Mouse (Mus musculus) kidney, embryonic 14.5 days (tissue): Measurements from ENCODE around the gene Spcs1. TPM values are rescaled to one million over a fixed set of nuclear protein-coding genes. Genes with fewer than 3 reads are reported as not detected.
A peak's percentile ranks its signal among the peaks of the same experiment; 100 is the strongest.

ENCODE experiments used
- ATAC-seq: fragments of 200-750 bp; cut with Nextera tagmentation; 2 replicates; pipeline ENCODE4 v1.8.0; 2017; ENCODE audit warnings: moderate number of reproducible peaks, mild to moderate bottlenecking, moderate TSS enrichment, moderate library complexity; ENCODE audit not compliant: low FRiP score, low TSS enrichment
- H3K27ac ChIP-seq: fragments of 300-500 bp; sonication (generic); 2 replicates; pipeline ENCODE4 v1.5.1; 2014; ENCODE audit warnings: low read depth, mild to moderate bottlenecking, low read length, moderate library complexity, mixed read lengths
- H3K27me3 ChIP-seq: fragments of 300-500 bp; sonication (generic); 2 replicates; pipeline ENCODE4 v1.6.1; 2014; ENCODE audit warnings: mild to moderate bottlenecking, low read length; ENCODE audit not compliant: control insufficient read depth, insufficient read depth
- H3K36me3 ChIP-seq: fragments of 300-500 bp; sonication (generic); 2 replicates; pipeline ENCODE4 v1.6.1; 2014; ENCODE audit warnings: low read length, mixed read lengths; ENCODE audit not compliant: control insufficient read depth, insufficient read depth
- H3K4me1 ChIP-seq: fragments of 300-500 bp; sonication (generic); 2 replicates; pipeline ENCODE4 v1.6.1; 2014; ENCODE audit warnings: low read length, mixed read lengths; ENCODE audit not compliant: control insufficient read depth, insufficient read depth
- H3K4me2 ChIP-seq: fragments of 300-500 bp; sonication (generic); replicated peaks from 2 replicates; pipeline ENCODE4 v1.6.1; 2014; ENCODE audit warnings: low read depth, mild to moderate bottlenecking, low read length
- H3K4me3 ChIP-seq: fragments of 300-500 bp; sonication (generic); 2 replicates; pipeline ENCODE4 v1.5.1; 2014; ENCODE audit warnings: mild to moderate bottlenecking, low read length
- H3K9ac ChIP-seq: fragments of 300-500 bp; sonication (generic); 2 replicates; pipeline ENCODE4 v1.6.1; 2014; ENCODE audit warnings: low read depth, mild to moderate bottlenecking, low read length, moderate library complexity
- H3K9me3 ChIP-seq: fragments of 300-500 bp; sonication (generic); 2 replicates; pipeline ENCODE4 v1.6.1; 2016; ENCODE audit warnings: low read length; ENCODE audit not compliant: control insufficient read depth
- WGBS: fragments of 180-500 bp; shearing (Covaris S2); extraction: QIAGEN DNeasy Blood & Tissue Kit; methylation state at CpG from one replicate; pipeline ENCODE4 v1.1.7; 2014; 5-methylcytosine and 5-hydroxymethylcytosine counted together
- polyA plus RNA-seq: library from polyadenylated mRNA; unstranded; fragments of >200 nt; fragmentation: Nextera tagmentation; extraction: Ambion mirVana; gene quantifications from 2 replicates; pipeline ENCODE4 v1.2.1, GENCODE M21; 2014

Gene Spcs1
- polyA plus RNA-seq, 1 experiment from 2014 or later = 350 TPM

DNA sequence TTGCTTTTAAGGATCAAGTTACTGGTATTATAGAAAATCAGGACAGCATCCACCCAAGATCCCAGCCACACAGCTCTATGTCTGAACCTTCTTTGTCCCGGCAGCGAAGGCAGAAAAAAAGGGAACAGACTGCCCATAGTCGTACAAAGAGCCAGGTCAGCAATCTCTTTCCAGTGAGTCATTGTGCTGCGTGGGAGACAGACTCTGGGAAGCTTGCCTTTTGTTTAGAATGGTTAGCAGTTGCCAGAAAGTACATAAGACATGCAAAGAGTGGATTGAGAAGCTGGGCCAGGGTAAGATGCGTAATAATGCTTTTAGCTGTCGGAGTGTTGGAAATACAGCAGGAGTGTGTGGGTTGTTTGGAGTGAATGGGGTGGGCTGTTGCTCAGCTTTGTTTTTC, 27.3 kb downstream of the Spcs1 start:
- Histone ChIP-seq H3K27me3 (no peaks in the 10 kb centered on the region), H3K9me3 (no peaks in the 10 kb centered on the region), H3K9ac (no peak overlapping the region), H3K27ac (no peak overlapping the region), H3K4me1 (no peaks in the 10 kb centered on the region), H3K4me2 (no peak overlapping the region), H3K4me3 (no peak overlapping the region), H3K36me3 (peaks cover 19% of the 10 kb centered on the region)
- ATAC-seq = no peak
- WGBS = 80% methylated on average over 6 of the region's 6 CpGs

DNA sequence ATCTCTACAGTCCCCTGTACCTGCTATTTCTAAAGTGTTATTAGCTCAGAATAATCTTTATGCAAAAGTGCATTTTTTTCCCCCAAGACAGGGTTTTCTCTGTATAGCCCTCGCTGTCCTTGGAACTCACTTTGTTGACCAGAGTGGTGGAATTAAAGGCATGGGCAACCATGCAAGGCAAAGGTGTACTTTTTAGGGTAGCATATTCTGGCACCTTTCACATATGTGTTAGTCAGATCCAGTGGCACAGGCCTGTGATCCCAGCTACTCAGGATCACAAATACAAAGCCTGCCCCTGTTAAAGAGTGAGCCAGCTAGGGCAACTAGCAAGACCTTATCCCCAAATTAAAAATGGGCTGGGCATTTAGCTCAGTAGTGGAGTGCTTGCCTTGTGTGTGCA, 41.1 kb downstream of the Spcs1 start:
- H3K4me1 ChIP-seq = no peaks in the 10 kb centered on the region
- H3K27me3 ChIP-seq = no peaks in the 10 kb centered on the region
- H3K27ac ChIP-seq = no peak overlapping the region
- no peak overlapping the region for H3K9ac ChIP-seq
- no peak for ATAC-seq
- peaks cover 17% of the 10 kb centered on the region; the same call in 1 of the 2 replicates for H3K36me3 ChIP-seq
- H3K9me3 ChIP-seq = no peaks in the 10 kb centered on the region
- no peak overlapping the region for H3K4me2 ChIP-seq
- WGBS = 86% methylated on average over 1 of the region's 1 CpGs
- no peak overlapping the region for H3K4me3 ChIP-seq

DNA sequence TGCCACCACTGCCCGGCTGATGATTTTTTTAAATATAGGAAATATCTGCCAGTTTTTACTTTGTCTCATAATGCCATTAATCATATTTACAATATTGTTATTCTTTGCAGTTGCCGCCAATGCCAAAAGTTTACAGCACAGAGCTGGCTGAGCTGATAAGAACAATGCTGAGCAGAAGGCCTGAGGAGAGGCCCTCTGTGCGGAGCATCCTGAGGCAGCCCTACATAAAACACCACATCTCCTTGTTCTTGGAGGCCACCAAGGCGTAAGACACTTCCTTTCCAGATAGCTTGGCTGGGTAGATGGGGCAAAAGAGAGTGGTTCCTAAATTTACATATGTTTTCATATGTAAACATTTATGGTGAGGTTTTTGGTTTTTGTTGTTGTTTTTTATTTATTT, 42.4 kb downstream of the Spcs1 start:
- Histone ChIP-seq H3K4me1 (no peaks in the 10 kb centered on the region), H3K27me3 (no peaks in the 10 kb centered on the region), H3K4me2 (no peak overlapping the region), H3K4me3 (no peak overlapping the region), H3K36me3 (peaks cover 17% of the 10 kb centered on the region; the same call in 1 of the 2 replicates), H3K9me3 (no peaks in the 10 kb centered on the region), H3K9ac (no peak overlapping the region), H3K27ac (no peak overlapping the region)
- 94% methylated on average over 4 of the region's 4 CpGs for WGBS
- no peak for ATAC-seq

GRCm38 (mm10) chr14:30958517-30958916, 43.0 kb downstream of the Spcs1 start:
- no peak overlapping the region for H3K9ac ChIP-seq
- no peak overlapping the region for H3K4me3 ChIP-seq
- WGBS = 78% methylated on average over 2 of the region's 2 CpGs
- H3K4me1 ChIP-seq = no peaks in the 10 kb centered on the region
- H3K27ac ChIP-seq = no peak overlapping the region
- H3K4me2 ChIP-seq = no peak overlapping the region
- peaks cover 17% of the 10 kb centered on the region; the same call in 1 of the 2 replicates for H3K36me3 ChIP-seq
- ATAC-seq = no peak
- H3K9me3 ChIP-seq = no peaks in the 10 kb centered on the region
- H3K27me3 ChIP-seq = no peaks in the 10 kb centered on the region

DNA sequence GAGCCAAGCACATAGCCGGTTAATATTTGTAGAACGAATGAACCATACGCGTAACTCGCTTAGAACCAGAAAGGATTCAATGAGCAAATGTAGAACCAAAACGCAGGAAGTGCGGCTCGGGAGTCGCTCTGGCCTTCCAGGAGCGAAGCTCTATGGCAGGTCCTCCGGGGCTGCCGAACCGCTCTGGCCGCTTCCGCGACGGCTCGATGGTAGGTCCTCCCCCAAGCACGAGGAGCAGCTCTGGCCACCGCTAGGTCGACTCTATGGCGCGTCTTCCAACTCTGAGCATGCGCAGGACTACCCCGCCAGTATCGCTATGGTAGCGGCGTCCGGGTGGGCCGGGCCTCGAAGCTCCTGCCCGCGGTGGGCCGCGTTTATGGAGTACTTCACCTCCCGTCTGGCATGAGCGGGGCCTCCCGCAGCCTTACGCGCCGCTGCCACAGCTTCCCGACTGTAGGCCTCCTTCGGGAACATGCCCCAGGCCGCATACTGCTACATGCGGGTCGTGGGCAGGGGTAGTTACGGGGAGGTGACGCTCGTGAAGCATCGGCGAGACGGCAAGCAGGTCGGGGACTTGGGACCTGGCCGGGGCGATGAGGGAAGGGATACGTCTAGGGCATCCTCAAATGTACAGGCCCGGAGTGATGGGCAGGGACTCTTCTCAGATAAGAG, 50.2 kb downstream of the Spcs1 start, which contains the start of gene Nek4:
Nek4 (plus strand) TSS at position 224 of the 672 bp plus-strand sequence.
- Histone ChIP-seq H3K4me3 (peak within 1 kb of the TSS; percentile 81), H3K27me3 (no peaks in the 10 kb centered on the region), H3K9ac (peak within 1 kb of the TSS; percentile 79), H3K4me2 (peak within 1 kb of the TSS; percentile 64), H3K4me1 (no peaks in the 10 kb centered on the region), H3K27ac (peak within 1 kb of the TSS; percentile 48; the same call in 1 of the 2 replicates), H3K9me3 (no peaks in the 10 kb centered on the region), H3K36me3 (no peaks in the 10 kb centered on the region)
- under 1% methylated on average over 57 of the region's 57 CpGs for WGBS
- ATAC-seq = peak; percentile 100

DNA sequence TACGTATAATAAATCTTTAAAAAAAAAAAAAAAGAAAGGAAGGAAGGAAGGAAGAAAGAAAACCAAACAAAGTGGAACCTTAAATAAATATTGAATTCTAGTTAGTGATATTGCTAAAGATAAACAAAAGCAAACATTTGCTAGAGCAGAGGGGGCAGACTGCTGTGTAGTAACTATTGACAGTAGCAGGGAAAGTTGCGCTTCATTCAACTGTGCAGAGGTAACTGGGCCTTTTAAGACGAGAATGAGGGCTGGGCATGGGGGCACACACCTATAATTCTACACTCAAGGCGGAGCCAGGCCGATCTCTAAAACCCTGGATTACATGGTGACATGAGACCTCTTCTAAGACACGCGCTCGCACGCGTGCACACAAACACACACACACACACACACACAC, 51.5 kb downstream of the Spcs1 start:
- Histone ChIP-seq H3K27ac (no peak overlapping the region), H3K9ac (no peak overlapping the region), H3K27me3 (no peaks in the 10 kb centered on the region), H3K4me3 (no peak overlapping the region), H3K36me3 (no peaks in the 10 kb centered on the region), H3K4me2 (no peak overlapping the region), H3K4me1 (no peaks in the 10 kb centered on the region), H3K9me3 (no peaks in the 10 kb centered on the region)
- 95% methylated on average over 10 of the region's 10 CpGs for WGBS
- ATAC-seq = no peak

Other genes starting within 250 kb of the Spcs1 start
- 26.8 and 29.5 TPM in 2 replicates for gene Tmem110, start 176.1 kb downstream of the Spcs1 start, polyA plus RNA-seq
- 2.7 TPM in 2 replicates for gene Mustn1, start 122.5 kb downstream of the Spcs1 start, polyA plus RNA-seq
- gene Itih4, start 115.2 kb downstream of the Spcs1 start, polyA plus RNA-seq = 0.12 and 0.26 TPM in 2 replicates
- gene Itih3, start 77.9 kb downstream of the Spcs1 start, polyA plus RNA-seq = 0.30 TPM in 1 of 2 replicates, not detected in the other
- 0.08 and 0.10 TPM in 2 replicates for gene Itih1, start 58.4 kb downstream of the Spcs1 start, polyA plus RNA-seq
- 11.1 and 20.3 TPM in 2 replicates for gene Nek4, start 50.3 kb downstream of the Spcs1 start, polyA plus RNA-seq
- 66.5 and 72.9 TPM in 2 replicates for gene Glt8d1, start 272 bp downstream of the Spcs1 start, polyA plus RNA-seq
- gene Pbrm1, start 17.5 kb upstream of the Spcs1 start, polyA plus RNA-seq = 104 and 116 TPM in 2 replicates
- 146 and 166 TPM in 2 replicates for gene Gnl3, start 17.5 kb upstream of the Spcs1 start, polyA plus RNA-seq
- 98.5 and 124 TPM in 2 replicates for gene Smim4, start 127.3 kb upstream of the Spcs1 start, polyA plus RNA-seq
- 377 and 517 TPM in 2 replicates for gene Nt5dc2, start 129.4 kb upstream of the Spcs1 start, polyA plus RNA-seq
- 39.8 and 41.1 TPM in 2 replicates for gene Stab1, start 167.0 kb upstream of the Spcs1 start, polyA plus RNA-seq
- gene Tnnc1, start 206.6 kb upstream of the Spcs1 start, polyA plus RNA-seq = 3.0 and 3.9 TPM in 2 replicates
- gene Nisch, start 215.3 kb upstream of the Spcs1 start, polyA plus RNA-seq = 259 and 375 TPM in 2 replicates
- 0.56 and 0.64 TPM in 2 replicates for gene Sema3g, start 216.2 kb upstream of the Spcs1 start, polyA plus RNA-seq
- 12.4 and 14.7 TPM in 2 replicates for gene Phf7, start 249.6 kb upstream of the Spcs1 start, polyA plus RNA-seq
- gene Bap1, start 249.8 kb upstream of the Spcs1 start, polyA plus RNA-seq = 60.0 and 90.3 TPM in 2 replicates